Mouse (Mus musculus) intestine, embryonic 14.5 days (tissue): ENCODE measurements around the gene Anxa9. TPM values are rescaled to one million over a fixed set of nuclear protein-coding genes. Genes with fewer than 3 reads are reported as not detected.
A peak's percentile ranks its signal among the peaks of the same experiment; 100 is the strongest.

ENCODE experiments used
- ATAC-seq: fragments of 200-750 bp; cut with Nextera tagmentation; replicated peaks from 2 replicates; pipeline ENCODE4 v1.8.0; 2017; ENCODE audit warnings: low read depth, moderate number of reproducible peaks, moderate TSS enrichment, moderate library complexity; ENCODE audit not compliant: low FRiP score, low TSS enrichment
- DNase-seq: peaks from one replicate; pipeline ENCODE4 v3.0.0-alpha.2; 2018; ENCODE audit warnings: low spot score
- H3K27ac ChIP-seq: fragments of 300-500 bp; sonication (generic); 2 replicates; pipeline ENCODE4 v1.5.1; 2014; ENCODE audit warnings: low read depth, mild to moderate bottlenecking, control low read depth
- H3K27me3 ChIP-seq: fragments of 300-500 bp; sonication (generic); replicated peaks from 2 replicates; pipeline ENCODE4 v1.6.1; 2014; ENCODE audit warnings: low read length, control low read depth; ENCODE audit not compliant: control insufficient read depth, insufficient read depth
- H3K36me3 ChIP-seq: fragments of 300-500 bp; sonication (generic); 2 replicates; pipeline ENCODE4 v1.6.1; 2014; ENCODE audit warnings: low read length, control low read depth; ENCODE audit not compliant: control insufficient read depth, insufficient read depth
- H3K4me1 ChIP-seq: fragments of 300-500 bp; sonication (generic); replicated peaks from 2 replicates; pipeline ENCODE4 v1.6.1; 2014; ENCODE audit warnings: low read length, control low read depth, mixed read lengths; ENCODE audit not compliant: control insufficient read depth, insufficient read depth
- H3K4me2 ChIP-seq: fragments of 300-500 bp; sonication (generic); 2 replicates; pipeline ENCODE4 v1.6.1; 2014; ENCODE audit warnings: low read length
- H3K4me3 ChIP-seq: fragments of 300-500 bp; sonication (generic); 2 replicates; pipeline ENCODE4 v1.5.1; 2014; ENCODE audit warnings: low read depth, low read length, control low read depth, mixed read lengths
- H3K9ac ChIP-seq: fragments of 300-500 bp; sonication (generic); 2 replicates; pipeline ENCODE4 v1.6.1; 2014; ENCODE audit warnings: mild to moderate bottlenecking, low read length
- H3K9me3 ChIP-seq: fragments of 300-500 bp; sonication (generic); 2 replicates; pipeline ENCODE4 v1.6.1; 2016; ENCODE audit warnings: low read length, control low read depth; ENCODE audit not compliant: control insufficient read depth
- WGBS: fragments of 180-500 bp; shearing (Covaris S2); extraction: QIAGEN DNeasy Blood & Tissue Kit; methylation state at CpG from one replicate; pipeline ENCODE4 v1.1.7; 2014; 5-methylcytosine and 5-hydroxymethylcytosine counted together
- polyA plus RNA-seq: library from polyadenylated mRNA; unstranded; fragments of >200 nt; fragmentation: Nextera tagmentation; extraction: Ambion mirVana; gene quantifications from 2 replicates; pipeline ENCODE4 v1.2.1, GENCODE M21; 2014

Anxa9 gene
- polyA plus RNA-seq, 1 experiment from 2014 or later = 1.6 TPM

DNA sequence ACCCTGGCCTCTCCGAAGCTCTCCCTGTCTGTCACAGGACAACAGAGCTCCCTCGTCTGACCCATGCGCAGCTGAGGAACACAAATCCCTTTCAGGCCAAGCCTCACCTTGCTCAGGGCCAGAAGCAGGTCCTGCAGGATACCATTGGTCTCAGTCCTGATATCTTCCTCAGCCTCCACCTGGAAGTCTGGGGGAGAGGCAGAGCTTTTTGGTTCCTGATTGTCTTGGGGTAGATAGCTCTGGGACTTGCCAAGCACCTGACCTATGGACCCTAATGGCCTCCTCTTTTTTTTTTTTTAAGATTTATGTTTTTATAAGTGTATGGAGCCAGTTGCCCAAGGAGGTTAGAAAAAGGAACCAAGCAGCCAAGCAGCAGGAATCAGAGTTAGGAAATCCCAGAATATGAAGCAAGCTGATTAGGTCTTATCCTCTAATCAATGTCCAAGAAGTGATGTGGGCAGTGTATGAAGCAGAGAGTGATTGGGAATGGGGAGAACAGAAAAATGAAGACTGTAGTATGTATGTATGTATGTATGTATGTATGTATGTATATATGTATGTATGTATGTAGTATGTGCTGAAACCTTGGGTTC, 5.7 kb downstream of the Anxa9 start:
- Histone ChIP-seq H3K4me2 (no peak overlapping the region), H3K27me3 (no peaks in the 10 kb centered on the region), H3K4me3 (no peak overlapping the region), H3K9ac (no peak overlapping the region), H3K9me3 (no peaks in the 10 kb centered on the region), H3K27ac (no peak overlapping the region), H3K4me1 (no peaks in the 10 kb centered on the region), H3K36me3 (no peaks in the 10 kb centered on the region)
- WGBS = 87% methylated on average over 3 of the region's 3 CpGs
- ATAC-seq (no peak; the same call in 1 of the 2 replicates), DNase-seq (no peak)

DNA sequence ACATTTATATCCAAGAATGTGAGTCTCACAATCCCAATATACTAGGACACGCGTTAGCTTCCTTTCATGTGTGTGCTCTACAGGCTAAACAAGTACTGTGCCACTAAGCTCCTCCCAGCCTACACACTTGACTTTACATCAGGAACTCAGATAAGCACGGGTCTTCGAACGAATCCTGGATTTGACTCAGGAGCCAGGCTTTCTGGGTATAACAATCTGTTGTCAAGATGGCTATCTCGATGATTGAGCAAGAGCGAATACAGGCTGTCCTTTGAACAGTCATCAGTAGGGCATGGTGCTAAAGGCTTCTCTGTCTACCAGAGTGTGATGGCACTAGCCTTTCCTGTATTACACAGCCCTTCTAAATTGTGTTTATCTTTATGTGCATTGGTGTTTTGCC, 9.0 kb downstream of the Anxa9 start:
- Histone ChIP-seq H3K27me3 (no peaks in the 10 kb centered on the region), H3K4me3 (no peak overlapping the region), H3K4me1 (no peaks in the 10 kb centered on the region), H3K9ac (no peak overlapping the region), H3K4me2 (no peak overlapping the region), H3K36me3 (peaks cover 26% of the 10 kb centered on the region), H3K27ac (no peak overlapping the region), H3K9me3 (no peaks in the 10 kb centered on the region)
- no peak for ATAC-seq
- WGBS = 85% methylated on average over 7 of the region's 7 CpGs
- DNase-seq = no peak

DNA sequence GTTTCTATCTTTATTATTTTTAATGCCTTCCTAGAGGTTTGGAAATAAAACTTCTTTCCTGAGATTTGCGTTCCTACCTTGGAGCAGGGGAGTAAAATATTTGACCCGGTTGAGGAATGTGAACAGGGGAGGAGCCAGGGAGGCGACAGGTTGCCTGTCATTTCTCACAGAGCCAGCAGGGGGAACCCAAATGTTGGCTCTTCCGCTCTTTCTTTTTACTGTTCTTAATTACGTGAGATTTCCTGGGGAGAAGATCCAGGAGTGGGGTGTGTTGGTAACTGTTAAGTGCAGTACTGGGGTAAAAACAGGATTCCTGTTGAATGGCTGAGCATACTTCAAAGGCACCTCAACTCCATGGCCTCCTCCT, 10.9 kb downstream of the Anxa9 start:
- no peak overlapping the region for H3K4me3 ChIP-seq
- no peak overlapping the region for H3K27ac ChIP-seq
- H3K4me2 ChIP-seq = no peak overlapping the region
- H3K4me1 ChIP-seq = no peaks in the 10 kb centered on the region
- no peaks in the 10 kb centered on the region for H3K9me3 ChIP-seq
- WGBS = 6% methylated on average over 5 of the region's 5 CpGs
- DNase-seq (peak; percentile 65), ATAC-seq (no peak)
- peaks cover 39% of the 10 kb centered on the region for H3K36me3 ChIP-seq
- H3K27me3 ChIP-seq = no peaks in the 10 kb centered on the region
- no peak overlapping the region for H3K9ac ChIP-seq

DNA sequence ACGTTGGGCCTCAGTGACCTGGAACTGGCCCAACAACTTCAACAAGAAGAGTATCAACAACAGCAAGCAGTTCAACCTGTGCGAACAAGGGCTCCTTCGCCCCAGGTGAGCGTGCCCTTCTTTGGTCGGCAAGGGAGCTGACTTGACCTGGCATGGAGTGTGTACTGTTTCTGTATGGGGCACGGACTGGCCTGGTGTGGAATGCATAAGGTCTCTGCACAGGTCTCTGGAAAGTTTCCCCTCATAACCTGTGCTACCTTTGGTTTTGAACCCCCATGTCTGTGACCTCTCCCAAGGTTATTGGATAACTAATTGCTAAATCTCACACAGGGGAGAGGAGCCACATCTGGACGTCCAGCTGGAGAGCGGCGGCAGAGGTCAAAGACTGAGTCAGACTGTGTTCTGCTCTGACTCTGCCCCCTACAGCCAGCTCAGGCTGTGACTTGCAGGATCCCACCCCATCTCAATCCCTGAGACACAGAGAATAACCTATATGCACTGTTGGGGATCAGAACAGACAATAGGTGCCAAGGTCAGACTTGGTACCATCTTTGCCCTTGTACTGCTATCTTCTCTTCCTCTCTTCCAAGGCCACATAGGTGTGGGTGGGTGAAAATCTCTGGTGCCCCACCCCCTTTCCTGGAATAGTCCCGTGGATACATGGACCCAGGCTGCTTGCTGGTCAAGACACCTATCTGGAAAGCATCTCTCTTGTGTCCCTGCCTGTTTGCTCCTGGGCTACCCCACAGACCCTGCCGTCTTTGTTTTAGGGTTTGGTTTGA, 11.5 kb downstream of the Anxa9 start:
- H3K4me1 ChIP-seq = no peaks in the 10 kb centered on the region

DNA sequence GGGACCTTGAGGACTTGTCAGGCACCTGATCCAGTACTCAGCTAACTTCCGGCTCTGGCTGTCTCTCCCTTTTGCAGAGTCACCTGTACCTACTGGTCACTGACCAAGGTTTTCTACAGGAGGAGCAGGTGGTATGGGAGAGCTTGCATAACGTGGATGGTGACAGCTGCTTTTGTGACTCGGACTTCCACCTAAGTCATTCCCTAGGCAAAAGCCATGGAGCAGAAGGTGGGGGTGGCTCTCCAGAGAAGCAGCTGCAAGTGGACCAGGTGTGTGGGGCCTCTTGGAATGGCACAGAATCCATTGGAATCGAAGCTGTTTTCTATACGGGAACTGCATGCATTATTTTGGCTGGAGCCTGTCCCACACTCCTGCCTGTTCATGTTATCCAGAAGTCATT, 12.3 kb downstream of the Anxa9 start:
- Histone ChIP-seq H3K4me1 (0 out of 2 replicates have a peak, but pooled peaks cover 3% of the 10 kb centered on the region), H3K4me3 (no peak overlapping the region), H3K9me3 (no peaks in the 10 kb centered on the region), H3K27me3 (no peaks in the 10 kb centered on the region), H3K27ac (no peak overlapping the region), H3K4me2 (no peak overlapping the region), H3K36me3 (peaks cover 39% of the 10 kb centered on the region), H3K9ac (no peak overlapping the region)
- DNase-seq (no peak), ATAC-seq (no peak)
- 84% methylated on average over 5 of the region's 5 CpGs for WGBS

More for the DNA sequence above, 11.5 kb downstream of the Anxa9 start:
- no peak overlapping the region for H3K4me2 ChIP-seq
- H3K36me3 ChIP-seq = peaks cover 39% of the 10 kb centered on the region
- H3K4me3 ChIP-seq = no peak overlapping the region
- 78% methylated on average over 11 of the region's 11 CpGs for WGBS
- H3K27ac ChIP-seq = no peak overlapping the region
- ATAC-seq = no peak
- H3K9me3 ChIP-seq = no peaks in the 10 kb centered on the region
- no peak for DNase-seq
- no peak overlapping the region for H3K9ac ChIP-seq
- no peaks in the 10 kb centered on the region for H3K27me3 ChIP-seq

DNA sequence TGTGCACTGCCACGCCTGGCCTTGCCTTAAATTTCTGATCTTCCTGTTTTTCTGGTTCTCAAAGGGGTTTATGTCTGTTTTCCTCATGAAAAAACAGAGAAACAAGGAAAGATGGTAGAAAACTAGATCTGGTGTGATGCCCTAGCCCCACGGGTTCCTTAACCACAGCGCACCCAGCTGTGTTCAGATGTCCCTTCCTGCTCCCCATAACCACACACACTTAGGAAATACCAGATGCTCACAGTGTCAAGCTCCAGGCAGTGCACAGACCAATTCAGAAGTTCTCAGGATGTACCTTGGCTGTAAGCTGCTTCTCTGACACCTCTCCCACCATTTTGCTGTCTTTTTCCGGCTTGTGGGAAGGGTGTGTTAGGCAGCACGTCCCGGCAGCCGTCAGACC, 12.7 kb downstream of the Anxa9 start:
- Histone ChIP-seq H3K27ac (no peak overlapping the region), H3K36me3 (peaks cover 39% of the 10 kb centered on the region), H3K9ac (no peak overlapping the region), H3K4me2 (no peak overlapping the region), H3K4me3 (no peak overlapping the region), H3K27me3 (no peaks in the 10 kb centered on the region), H3K4me1 (0 out of 2 replicates have a peak, but pooled peaks cover 3% of the 10 kb centered on the region), H3K9me3 (no peaks in the 10 kb centered on the region)
- 88% methylated on average over 7 of the region's 7 CpGs for WGBS
- ATAC-seq (no peak), DNase-seq (no peak)

DNA sequence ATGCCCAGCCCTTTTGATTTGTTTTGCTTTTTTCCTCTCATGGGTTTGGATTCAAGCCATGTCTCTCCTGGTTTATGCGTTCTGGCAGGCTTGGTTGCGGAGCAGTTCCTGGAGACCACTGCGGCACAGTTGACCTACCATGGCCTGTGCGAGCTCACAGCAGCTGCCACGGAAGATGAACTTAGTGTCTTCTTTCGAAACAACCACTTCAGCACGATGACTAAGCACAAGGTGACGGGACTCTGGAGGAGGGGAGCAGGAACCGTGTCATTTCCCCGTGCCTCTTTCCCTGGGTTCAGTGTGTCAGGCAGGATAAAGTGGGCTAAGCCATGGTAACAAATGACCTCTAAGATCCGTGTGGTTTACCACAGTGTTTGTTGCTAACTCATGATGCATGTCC, 13.4 kb downstream of the Anxa9 start:
- WGBS = 73% methylated on average over 11 of the region's 11 CpGs
- no peak overlapping the region for H3K4me2 ChIP-seq
- peaks cover 43% of the 10 kb centered on the region for H3K36me3 ChIP-seq
- no peak overlapping the region for H3K27ac ChIP-seq
- H3K9me3 ChIP-seq = no peaks in the 10 kb centered on the region
- 0 out of 2 replicates have a peak, but pooled peaks cover 3% of the 10 kb centered on the region for H3K4me1 ChIP-seq
- ATAC-seq (no peak), DNase-seq (no peak)
- H3K27me3 ChIP-seq = no peaks in the 10 kb centered on the region
- H3K4me3 ChIP-seq = no peak overlapping the region
- no peak overlapping the region for H3K9ac ChIP-seq

DNA sequence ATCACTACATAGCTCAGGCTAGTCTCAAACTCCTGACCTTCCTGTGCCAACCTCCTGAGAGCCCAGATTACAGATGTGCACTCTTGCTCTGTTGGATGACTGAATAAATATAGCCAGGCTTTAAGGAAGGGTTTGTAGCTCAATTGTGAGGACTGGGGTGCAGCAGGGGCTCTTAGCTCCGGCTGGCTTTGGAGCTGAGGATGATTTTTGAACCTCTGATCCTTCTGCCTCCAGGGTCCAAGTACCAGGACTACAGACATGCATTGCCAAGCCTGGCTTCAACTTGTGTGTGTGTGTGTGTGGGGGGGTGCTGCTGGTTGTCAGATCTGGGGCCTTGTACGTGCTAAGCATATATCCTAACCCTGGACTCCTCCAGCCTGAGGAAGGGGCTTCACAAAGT, 14.1 kb downstream of the Anxa9 start:
- DNase-seq (no peak), ATAC-seq (no peak)
- H3K9ac ChIP-seq = no peak overlapping the region
- WGBS = 88% methylated on average over 2 of the region's 2 CpGs
- H3K4me1 ChIP-seq = 0 out of 2 replicates have a peak, but pooled peaks cover 3% of the 10 kb centered on the region
- no peaks in the 10 kb centered on the region for H3K9me3 ChIP-seq
- H3K4me3 ChIP-seq = no peak overlapping the region
- H3K27ac ChIP-seq = no peak overlapping the region
- H3K4me2 ChIP-seq = no peak overlapping the region
- H3K36me3 ChIP-seq = peaks cover 49% of the 10 kb centered on the region
- no peaks in the 10 kb centered on the region for H3K27me3 ChIP-seq

DNA sequence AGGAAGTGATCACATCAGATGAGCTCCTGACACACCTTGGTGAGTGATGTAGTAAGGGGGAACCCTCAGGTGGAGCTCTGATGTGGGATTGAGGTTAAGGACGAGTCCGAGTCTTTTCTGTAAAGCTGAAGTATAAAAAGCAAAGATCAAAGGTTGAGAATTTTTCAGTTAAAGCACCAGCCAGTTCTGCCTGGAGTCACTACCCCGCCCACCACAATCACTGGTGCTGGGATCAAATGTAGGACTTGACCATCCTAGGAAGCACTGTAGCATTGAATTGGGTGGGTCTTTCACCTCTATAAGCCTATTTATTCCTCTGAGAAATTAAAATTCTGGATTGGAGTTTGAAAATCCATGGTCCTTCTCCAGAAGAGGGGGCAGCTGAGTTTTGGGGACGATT, 15.9 kb downstream of the Anxa9 start:
- no peaks in the 10 kb centered on the region for H3K9me3 ChIP-seq
- 80% methylated on average over 4 of the region's 4 CpGs for WGBS
- DNase-seq (no peak), ATAC-seq (no peak)
- H3K9ac ChIP-seq = no peak overlapping the region
- no peaks in the 10 kb centered on the region for H3K27me3 ChIP-seq
- H3K36me3 ChIP-seq = peaks cover 56% of the 10 kb centered on the region
- H3K4me1 ChIP-seq = 0 out of 2 replicates have a peak, but pooled peaks cover 3% of the 10 kb centered on the region
- H3K4me2 ChIP-seq = no peak overlapping the region
- H3K4me3 ChIP-seq = no peak overlapping the region
- H3K27ac ChIP-seq = no peak overlapping the region
